Mouse (Mus musculus) small intestine, adult 2 months (tissue): ENCODE measurements around the gene Gnat2.

Experiments
- CTCF ChIP-seq: fragments of 200-500 bp; IDR thresholded peaks from 2 replicates; pipeline ENCODE4 v1.5.1; 2012; ENCODE audit warnings: low read depth, mild to moderate bottlenecking, control low read depth, inconsistent platforms, low read length, moderate library complexity, mixed read lengths; ENCODE audit not compliant: insufficient replicate concordance, insufficient read length; ENCODE audit errors: extremely low read depth
- POLR2A ChIP-seq: fragments of 200-500 bp; IDR thresholded peaks from 2 replicates; pipeline ENCODE4 v1.6.1; 2012; ENCODE audit warnings: low read depth, mild to moderate bottlenecking, control low read depth, inconsistent platforms, low read length, moderate library complexity

DNA sequence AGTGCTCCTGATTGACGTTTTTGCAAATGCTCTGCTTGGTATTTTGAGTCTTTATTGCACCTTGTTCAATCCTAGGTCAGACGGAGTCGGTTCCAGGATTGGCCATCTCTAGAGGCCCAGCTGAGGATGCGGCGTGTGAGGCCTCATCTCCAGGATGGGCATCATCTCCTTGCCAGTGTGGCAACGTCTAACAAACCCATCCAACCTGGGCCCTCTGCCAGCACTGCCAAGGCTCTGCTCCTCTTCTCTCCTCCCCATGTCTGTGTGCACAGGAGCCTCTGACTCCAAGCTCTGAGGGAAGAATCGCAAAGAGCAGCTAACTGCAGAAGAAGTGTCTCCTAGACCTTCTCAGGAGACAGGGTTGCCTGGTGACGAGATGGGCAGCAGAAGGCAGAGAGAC lies 29.9 kb upstream of the Gnat2 start:
- TF ChIP-seq CTCF (no peak), POLR2A (no peak)
